Mouse (Mus musculus): ENCODE measurements around the gene Rcn3.

DNA sequence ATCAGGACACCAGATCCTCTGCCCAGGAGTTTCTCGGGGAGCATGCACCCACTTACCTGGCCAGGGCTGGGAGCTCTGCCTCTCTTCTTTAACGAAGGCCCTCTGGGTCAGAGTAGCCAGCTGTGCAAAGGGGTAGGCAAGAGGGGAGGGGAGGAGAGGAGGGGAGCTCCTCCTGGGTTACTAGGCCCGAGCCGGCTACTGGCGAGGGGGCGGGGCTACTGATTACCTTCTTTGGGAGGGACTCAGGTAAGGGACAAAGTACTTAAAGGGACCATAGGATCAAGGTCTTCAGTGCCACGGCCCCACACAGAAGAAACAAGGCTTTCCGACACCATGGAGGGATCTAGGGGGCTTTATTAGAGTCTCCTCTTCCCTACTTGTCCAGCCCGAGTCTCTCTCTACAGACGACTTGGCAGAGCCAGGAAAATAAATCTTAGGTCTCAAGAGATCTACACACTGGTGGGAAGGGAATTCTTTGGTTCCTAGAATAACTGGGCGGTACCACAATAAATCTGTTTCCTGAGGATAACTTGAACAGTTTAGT, 30.4 kb downstream of the Rcn3 start:
- no peak for TF ChIP-seq USF1 (IDR thresholded peaks at IDR 0.05; ENCODE audit: low read depth)
- no peak for TF ChIP-seq POLR2A (IDR thresholded peaks at IDR 0.05; ENCODE audit: insufficient read length, low read depth)
- TF ChIP-seq REST (IDR thresholded peaks at IDR 0.05; ENCODE audit: insufficient read depth, insufficient read length), result no peak
- TF ChIP-seq POLR2AphosphoS2 (IDR thresholded peaks at IDR 0.05; ENCODE audit: insufficient read length, low read depth), result no peak
- TF ChIP-seq E2F4 (IDR thresholded peaks at IDR 0.05; ENCODE audit: insufficient read depth), result no peak
- TF ChIP-seq MAX (IDR thresholded peaks at IDR 0.05; ENCODE audit: low read depth), result no peak
- TF ChIP-seq SRF (IDR thresholded peaks at IDR 0.05; ENCODE audit: control insufficient read depth, insufficient read length, low read depth), result no peak
- no peak for TF ChIP-seq TCF12 (IDR thresholded peaks at IDR 0.05; ENCODE audit: insufficient read depth, poor library complexity, severe bottlenecking)
- TF ChIP-seq MYOD1 (IDR thresholded peaks at IDR 0.05; ENCODE audit: control insufficient read depth in 1 of 3, insufficient read length in 2 of 3, low read depth in 2 of 3), result no peak
- no peak for TF ChIP-seq MYOG (IDR thresholded peaks at IDR 0.05; ENCODE audit: control insufficient read depth in 1 of 3, insufficient read depth in 1 of 3, insufficient read length in 2 of 3, low read depth in 2 of 3)

Data from myocyte (in vitro differentiated cells).